Mouse (Mus musculus) brain, embryonic 14.5 days (tissue): ENCODE results near the gene Gmppa. TPM values are rescaled to one million over a fixed set of nuclear protein-coding genes. Genes with fewer than 3 reads are reported as not detected.

ENCODE experiments used
- DNase-seq: peaks from one replicate; pipeline ENCODE4 v3.0.0-alpha.2; 2011; ENCODE audit warnings: low read depth
- CTCF ChIP-seq: fragments of 200-500 bp; IDR thresholded peaks from 2 replicates; pipeline ENCODE4 v1.5.1; 2012; ENCODE audit warnings: inconsistent platforms, mild to moderate bottlenecking, moderate library complexity, borderline replicate concordance; ENCODE audit not compliant: insufficient read depth, insufficient read length; ENCODE audit errors: extremely low read depth
- POLR2A ChIP-seq: fragments of 200-500 bp; IDR thresholded peaks from 2 replicates; pipeline ENCODE4 v1.6.1; 2012; ENCODE audit warnings: mild to moderate bottlenecking, inconsistent platforms, borderline replicate concordance; ENCODE audit not compliant: poor library complexity, insufficient read depth, insufficient read length, severe bottlenecking; ENCODE audit errors: extremely low read depth
- polyA plus RNA-seq: library from polyadenylated mRNA; depleted of rRNA; stranded (reverse); fragments of >200 nt; gene quantifications from 2 replicates; pipeline ENCODE4 v1.2.3, GENCODE M21; 2012; rRNA removed

Gmppa gene
- polyA plus RNA-seq, 1 experiment: 98.7 TPM

- DNase-seq: peak; percentile 99
- TF ChIP-seq CTCF (no peak), POLR2A (peak; percentile 69)
Measured at GRCm38 (mm10) chr1:75478916-75479634, 43.3 kb downstream of the Gmppa start, which contains the start of the genes Chpf and Tmem198. TSS of gene Chpf (minus strand) at chr1:75479307. TSS of gene Tmem198 (plus strand) at chr1:75479532.

GRCm38 (mm10) chr1:75479635-75479989, 43.9 kb downstream of the Gmppa start:
- DNase-seq: no peak
- no peak for TF ChIP-seq CTCF
- TF ChIP-seq POLR2A: no peak; the same call in 1 of the 2 replicates

- DNase-seq: no peak
- TF ChIP-seq POLR2A (no peak), CTCF (no peak)
Measured at GRCm38 (mm10) chr1:75480036-75480435, 44.3 kb downstream of the Gmppa start.

- no peak for DNase-seq
- TF ChIP-seq POLR2A (no peak), CTCF (no peak)
Measured at GRCm38 (mm10) chr1:75480735-75481134, 45.0 kb downstream of the Gmppa start.

- TF ChIP-seq POLR2A (no peak), CTCF (no peak)
- no peak for DNase-seq
Measured at GRCm38 (mm10) chr1:75486561-75486960, 50.8 kb downstream of the Gmppa start.

- no peak for TF ChIP-seq CTCF
- TF ChIP-seq POLR2A: no peak
- DNase-seq: no peak
Measured at GRCm38 (mm10) chr1:75487040-75487404, 51.3 kb downstream of the Gmppa start.

GRCm38 (mm10) chr1:75487405-75488161, 51.9 kb downstream of the Gmppa start:
- TF ChIP-seq CTCF: no peak
- no peak for TF ChIP-seq POLR2A
- peak; percentile 78 for DNase-seq

- DNase-seq: no peak
- TF ChIP-seq POLR2A: no peak
- TF ChIP-seq CTCF: no peak
Measured at GRCm38 (mm10) chr1:75490785-75491551, 55.2 kb downstream of the Gmppa start.

GRCm38 (mm10) chr1:75492579-75493170, 56.9 kb downstream of the Gmppa start:
- DNase-seq: no peak
- TF ChIP-seq CTCF (no peak), POLR2A (no peak)

Other genes starting within 250 kb of the Gmppa start
- gene Ankzf1, start 243.8 kb upstream of the Gmppa start, polyA plus RNA-seq: 22.6 and 34.6 TPM in 2 replicates
- gene Atg9a, start 243.7 kb upstream of the Gmppa start, polyA plus RNA-seq: 63.2 and 68.4 TPM in 2 replicates
- gene Glb1l, start 225.1 kb upstream of the Gmppa start, polyA plus RNA-seq: 30.9 and 37.9 TPM in 2 replicates
- 214 and 265 TPM in 2 replicates for gene Stk16, start 225.1 kb upstream of the Gmppa start, polyA plus RNA-seq
- gene Tuba4a, start 216.1 kb upstream of the Gmppa start, polyA plus RNA-seq: 3.3 and 7.9 TPM in 2 replicates
- gene A630095N17Rik, start 203.8 kb upstream of the Gmppa start, polyA plus RNA-seq: not detected in 2 replicates
- 52.4 and 53.3 TPM in 2 replicates for gene Dnajb2, start 199.5 kb upstream of the Gmppa start, polyA plus RNA-seq
- 33.4 and 53.4 TPM in 2 replicates for gene Ptprn, start 171.4 kb upstream of the Gmppa start, polyA plus RNA-seq
- gene Resp18, start 157.5 kb upstream of the Gmppa start, polyA plus RNA-seq: 78.9 and 87.2 TPM in 2 replicates
- gene Dnpep, start 117.9 kb upstream of the Gmppa start, polyA plus RNA-seq: 140 and 189 TPM in 2 replicates
- 1.0 and 1.4 TPM in 2 replicates for gene Des, start 75.6 kb upstream of the Gmppa start, polyA plus RNA-seq
- 49.2 and 56.1 TPM in 2 replicates for gene Speg, start 60.6 kb upstream of the Gmppa start, polyA plus RNA-seq
- gene Asic4, start 14.5 kb downstream of the Gmppa start, polyA plus RNA-seq: 23.3 and 41.3 TPM in 2 replicates
- 71.7 and 78.3 TPM in 2 replicates for gene Chpf, start 43.4 kb downstream of the Gmppa start, polyA plus RNA-seq
- 46.9 and 57.2 TPM in 2 replicates for gene Tmem198, start 43.6 kb downstream of the Gmppa start, polyA plus RNA-seq
- gene Obsl1, start 70.5 kb downstream of the Gmppa start, polyA plus RNA-seq: 54.3 and 57.6 TPM in 2 replicates
- 63.9 and 70.0 TPM in 2 replicates for gene Inha, start 71.1 kb downstream of the Gmppa start, polyA plus RNA-seq
- gene Stk11ip, start 85.6 kb downstream of the Gmppa start, polyA plus RNA-seq: 36.5 and 40.6 TPM in 2 replicates
- gene Slc4a3, start 110.3 kb downstream of the Gmppa start, polyA plus RNA-seq: 59.4 and 61.2 TPM in 2 replicates